Mouse (Mus musculus): Measurements from ENCODE around the gene Ube2b. TPM values are rescaled to one million over a fixed set of nuclear protein-coding genes. Genes with fewer than 3 reads are reported as not detected.

Ube2b gene
- total RNA-seq, 2 experiments from 2014 or later = 122 to 133 TPM

GRCm38 (mm10) chr11:51967443-51968401, 32.8 kb downstream of the Ube2b start, which contains the start of gene Cdkn2aipnl:
Gene Cdkn2aipnl (plus strand): TSS chr11:51967661.
- DNase-seq = peak; percentile 96
- intact Hi-C loops (cut with DNase I) = loop anchor here (2.0 to 5.0 kb wide), 2 partner anchors 111 to 145 kb away; partner anchors contain the start of gene Jade2

- DNase-seq = no peak
- intact Hi-C loops (cut with DNase I) = loop anchor here (2.0 to 5.0 kb wide), 2 partner anchors 110 to 144 kb away; partner anchors contain the start of gene Jade2
Observed at GRCm38 (mm10) chr11:51966651-51967050, 33.9 kb downstream of the Ube2b start.

GRCm38 (mm10) chr11:51962277-51962676, 38.3 kb downstream of the Ube2b start:
- intact Hi-C loops (cut with DNase I) = no loop called here
- DNase-seq = no peak

- intact Hi-C loops (cut with DNase I) = no loop called here
- DNase-seq = no peak
Observed at GRCm38 (mm10) chr11:51961761-51962160, 38.8 kb downstream of the Ube2b start.

- intact Hi-C loops (cut with DNase I) = no loop called here
- peak; percentile 54 for DNase-seq
Observed at GRCm38 (mm10) chr11:51960967-51961471, 39.5 kb downstream of the Ube2b start.

- DNase-seq = no peak
- intact Hi-C loops (cut with DNase I) = no loop called here
Observed at GRCm38 (mm10) chr11:51960061-51960460, 40.5 kb downstream of the Ube2b start.

GRCm38 (mm10) chr11:51959511-51959910, 41.1 kb downstream of the Ube2b start:
- DNase-seq = no peak
- intact Hi-C loops (cut with DNase I) = no loop called here

GRCm38 (mm10) chr11:51957760-51958159, 42.8 kb downstream of the Ube2b start:
- intact Hi-C loops (cut with DNase I) = no loop called here
- DNase-seq = no peak

GRCm38 (mm10) chr11:51956112-51956511, 44.5 kb downstream of the Ube2b start:
- no peak for DNase-seq
- intact Hi-C loops (cut with DNase I) = no loop called here

GRCm38 (mm10) chr11:51951861-51952420, 48.6 kb downstream of the Ube2b start:
- intact Hi-C loops (cut with DNase I) = no loop called here
- no peak for DNase-seq

GRCm38 (mm10) chr11:51949919-51950318, 50.6 kb downstream of the Ube2b start:
- intact Hi-C loops (cut with DNase I) = no loop called here
- DNase-seq = no peak

GRCm38 (mm10) chr11:51949155-51949840, 51.3 kb downstream of the Ube2b start:
- DNase-seq = no peak
- intact Hi-C loops (cut with DNase I) = no loop called here

GRCm38 (mm10) chr11:51946144-51946543, 54.4 kb downstream of the Ube2b start:
- DNase-seq = no peak
- intact Hi-C loops (cut with DNase I) = no loop called here

GRCm38 (mm10) chr11:51945548-51945947, 55.0 kb downstream of the Ube2b start:
- intact Hi-C loops (cut with DNase I) = no loop called here
- DNase-seq = peak; percentile 9

- no peak for DNase-seq
- intact Hi-C loops (cut with DNase I) = no loop called here
Observed at GRCm38 (mm10) chr11:51944239-51944638, 56.3 kb downstream of the Ube2b start.

GRCm38 (mm10) chr11:51943500-51943841, 57.1 kb downstream of the Ube2b start:
- intact Hi-C loops (cut with DNase I) = no loop called here

GRCm38 (mm10) chr11:51942602-51943499, 57.7 kb downstream of the Ube2b start:
- intact Hi-C loops (cut with DNase I) = no loop called here
- peak; percentile 46 for DNase-seq

More at GRCm38 (mm10) chr11:51943500-51943841, 57.1 kb downstream of the Ube2b start:
- DNase-seq = peak; percentile 4

- DNase-seq = no peak
- intact Hi-C loops (cut with DNase I) = no loop called here
Observed at GRCm38 (mm10) chr11:51940511-51940955, 60.0 kb downstream of the Ube2b start.

GRCm38 (mm10) chr11:51939590-51939955, 61.0 kb downstream of the Ube2b start:
- intact Hi-C loops (cut with DNase I) = no loop called here
- no peak for DNase-seq
